Mouse (Mus musculus) layer of hippocampus, adult 2 months (tissue): ENCODE measurements at regions not wholly inside any gene's neighbourhood (a gene's known extent, or its start where the extent isn't known, plus 50 kb on each side); places are given as distances from the start of the nearest gene placed in this dataset.

Experiments used
- DNase-seq, 2 experiments: peaks; one replicate each; pipeline ENCODE4 v3.0.0; 2022; ENCODE audit warnings: low spot score in 2 of 2
- H3K27ac ChIP-seq: fragments of 200-600 bp; 2 replicates; pipeline ENCODE4 v1.8.1; 2022
- H3K4me3 ChIP-seq: fragments of 200-600 bp; 2 replicates; pipeline ENCODE4 v1.8.1; 2022; ENCODE audit warnings: mild to moderate bottlenecking
- CTCF ChIP-seq: fragments of 200-600 bp; conservative IDR thresholded peaks from 2 replicates; pipeline ENCODE4 v1.8.1; 2022; ENCODE audit warnings: antibody characterized with exemption, mild to moderate bottlenecking, moderate library complexity

DNA sequence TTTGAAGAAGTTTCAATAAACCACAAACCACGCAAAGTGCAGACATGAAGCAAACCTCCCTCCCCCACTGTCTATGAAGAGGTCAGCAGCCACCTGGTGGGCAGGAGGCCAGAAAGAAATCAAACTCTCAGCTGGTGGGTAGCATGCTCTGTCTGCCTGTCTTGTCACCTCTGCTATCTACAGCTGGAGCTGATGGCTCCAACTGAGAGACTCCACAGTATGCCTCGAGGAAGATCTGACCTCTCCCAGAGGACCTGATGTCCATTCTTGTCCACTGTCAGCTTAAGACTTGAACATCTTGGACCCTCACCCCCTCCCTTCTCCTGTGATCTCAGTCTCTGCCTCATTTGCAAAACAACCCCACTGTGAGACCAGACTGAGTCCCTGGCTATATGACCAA is 585.0 kb upstream of the Cdh11 start:
- H3K27ac ChIP-seq, result no peak overlapping the region
- DNase-seq, result no peak
- H3K4me3 ChIP-seq, result no peak overlapping the region
- no peak for TF ChIP-seq CTCF

DNA sequence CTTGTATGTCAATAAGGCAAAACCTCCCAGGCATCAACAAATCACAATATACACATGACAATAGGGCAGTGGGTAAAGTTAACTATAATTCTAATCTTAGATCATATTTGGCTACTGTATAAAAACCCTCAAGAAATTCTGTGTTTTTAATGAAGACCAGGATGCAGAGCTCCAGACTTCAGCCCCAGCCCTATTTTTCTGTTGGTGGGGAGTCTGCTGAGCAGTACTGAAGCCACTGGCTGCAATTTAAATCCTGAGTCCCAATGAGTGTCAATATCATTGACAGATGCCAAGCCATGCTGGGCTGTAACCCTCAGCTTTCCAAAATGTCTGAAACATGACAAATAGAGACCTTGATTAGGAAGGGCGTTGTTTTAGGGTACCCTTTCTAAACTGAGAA is 587.6 kb upstream of the Cdh11 start:
- no peak for DNase-seq
- no peak overlapping the region for H3K4me3 ChIP-seq
- TF ChIP-seq CTCF, result no peak
- no peak overlapping the region for H3K27ac ChIP-seq

DNA sequence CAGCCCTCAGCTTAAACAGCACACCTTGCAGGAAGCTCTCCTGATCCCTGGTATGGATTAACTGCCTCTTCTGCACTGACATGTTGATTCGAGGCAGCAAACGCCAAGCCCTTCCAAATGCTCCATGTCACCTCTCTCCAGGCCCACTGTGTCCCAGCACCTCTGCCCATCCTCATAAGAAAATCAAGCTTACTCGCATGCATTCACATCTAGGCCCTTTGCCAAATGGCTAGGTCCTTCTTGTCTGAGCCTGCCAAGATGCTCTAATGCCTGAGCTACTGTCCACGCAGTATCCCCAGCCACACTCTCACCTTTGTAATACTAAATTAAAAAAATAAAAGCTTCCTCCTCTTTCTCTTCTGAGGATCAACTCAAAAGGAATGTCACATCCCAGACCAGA is 588.7 kb upstream of the Cdh11 start:
- TF ChIP-seq CTCF, result no peak
- no peak for DNase-seq
- no peak overlapping the region for H3K4me3 ChIP-seq

DNA sequence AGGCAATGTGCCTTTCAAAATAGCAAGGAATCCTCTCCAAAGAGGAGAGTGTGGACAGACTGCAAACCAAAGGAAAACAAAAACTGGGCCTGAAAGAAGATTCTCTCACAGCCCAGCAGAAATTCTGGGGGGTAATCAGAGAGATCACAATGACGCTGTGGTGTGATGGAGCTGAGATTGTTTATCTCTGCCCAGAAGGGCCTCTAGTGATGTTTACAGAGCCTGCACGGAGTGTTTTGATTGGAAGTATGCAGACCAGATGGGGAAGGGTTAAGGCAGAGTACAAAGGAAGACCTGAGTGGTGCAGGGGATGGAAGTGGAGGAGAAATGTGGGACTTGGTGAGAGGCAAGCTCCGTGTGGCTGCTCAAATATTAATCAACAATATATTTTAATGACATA is 593.1 kb upstream of the Cdh11 start:
- no peak for DNase-seq
- Histone ChIP-seq H3K4me3 (no peak overlapping the region), H3K27ac (no peak overlapping the region)
- no peak for TF ChIP-seq CTCF

More for the DNA sequence above, 588.7 kb upstream of the Cdh11 start:
- H3K27ac ChIP-seq, result no peak overlapping the region

DNA sequence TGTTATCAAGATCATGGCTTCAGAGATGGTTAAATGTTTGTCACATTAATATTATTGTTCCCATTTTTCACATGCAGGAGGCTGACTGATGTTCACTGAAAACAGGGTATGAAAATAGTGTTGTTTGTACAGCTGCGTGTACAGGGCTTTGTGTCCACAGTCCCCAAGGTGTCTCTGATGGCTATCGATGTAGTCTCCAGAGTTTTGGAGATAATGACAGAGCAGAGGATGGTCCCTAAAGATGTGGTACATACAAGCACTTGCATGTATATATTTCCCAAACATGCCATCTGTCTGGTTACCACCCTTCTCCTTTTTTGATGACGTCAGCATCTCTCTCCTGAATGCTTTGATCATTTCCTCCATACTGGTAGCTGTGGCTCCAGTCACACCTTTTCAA is 596.1 kb upstream of the Cdh11 start:
- DNase-seq, result no peak
- Histone ChIP-seq H3K4me3 (no peak overlapping the region), H3K27ac (no peak overlapping the region)
- TF ChIP-seq CTCF, result no peak

DNA sequence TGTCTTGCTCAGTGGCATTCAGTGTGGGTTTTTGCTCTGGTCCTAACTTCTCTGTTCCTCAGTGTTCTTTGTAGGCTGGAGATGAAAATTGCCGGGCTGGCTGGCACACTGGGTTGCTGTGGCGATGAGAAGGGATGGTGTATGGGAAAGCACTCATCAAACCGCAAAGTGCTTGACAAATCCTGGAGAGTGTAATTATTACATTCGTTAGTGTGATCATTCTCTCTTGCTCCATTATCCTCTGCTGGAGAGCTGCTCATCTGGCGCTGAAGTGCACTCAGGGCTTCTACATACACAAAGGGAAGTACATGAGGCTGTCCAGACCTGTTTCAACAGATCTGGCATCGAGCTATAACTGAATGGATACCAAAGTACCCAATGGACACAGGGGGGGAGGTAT is 605.9 kb upstream of the Cdh11 start:
- DNase-seq, result no peak
- Histone ChIP-seq H3K4me3 (no peak overlapping the region), H3K27ac (no peak overlapping the region)
- no peak for TF ChIP-seq CTCF

DNA sequence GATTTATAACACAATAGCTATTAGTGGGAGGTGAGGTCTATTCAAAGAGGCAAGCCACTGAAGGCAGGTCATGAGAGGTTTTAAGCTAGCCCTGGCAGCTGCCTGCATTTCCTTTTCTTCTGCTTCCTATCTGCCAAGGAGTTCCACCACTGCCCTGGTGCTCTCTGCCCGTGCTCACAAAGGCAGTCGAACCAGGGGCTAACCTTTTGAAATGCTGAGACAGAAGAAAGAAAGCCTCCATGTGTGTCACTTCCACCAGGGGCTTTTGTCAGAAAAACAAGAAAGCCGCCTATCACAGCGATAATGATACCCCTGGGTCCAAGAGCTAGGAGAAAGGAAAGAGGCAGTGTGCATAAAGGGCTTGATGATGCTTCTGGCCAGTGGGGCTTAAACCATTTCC is 609.9 kb upstream of the Cdh11 start:
- no peak for TF ChIP-seq CTCF
- Histone ChIP-seq H3K27ac (no peak overlapping the region), H3K4me3 (no peak overlapping the region)
- DNase-seq, result no peak

DNA sequence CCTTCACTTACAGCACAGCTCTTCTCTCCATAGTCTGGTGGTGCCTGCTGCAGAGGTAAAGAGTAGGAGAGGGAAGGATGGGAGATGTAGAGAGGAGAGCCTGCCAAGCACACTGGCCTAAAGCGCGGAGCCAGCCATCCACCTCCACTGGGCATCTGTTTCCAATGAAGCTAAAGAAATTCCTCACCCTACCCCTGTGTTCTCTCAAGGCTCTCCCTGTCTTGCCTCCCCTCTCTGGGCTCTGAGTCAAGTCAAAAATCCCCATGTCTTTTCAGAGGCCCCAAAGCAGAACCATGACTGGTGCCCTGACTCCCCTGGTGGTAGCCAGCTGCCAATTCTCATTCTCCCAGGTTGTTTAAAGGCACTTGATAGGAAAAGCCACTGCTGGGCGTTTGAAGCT is 612.7 kb upstream of the Cdh11 start:
- no peak; the same call in 1 of the 2 replicates for TF ChIP-seq CTCF
- peak overlapping the region; percentile 54; the same call in 1 of the 2 replicates for H3K27ac ChIP-seq
- no peak for DNase-seq
- H3K4me3 ChIP-seq, result no peak overlapping the region

DNA sequence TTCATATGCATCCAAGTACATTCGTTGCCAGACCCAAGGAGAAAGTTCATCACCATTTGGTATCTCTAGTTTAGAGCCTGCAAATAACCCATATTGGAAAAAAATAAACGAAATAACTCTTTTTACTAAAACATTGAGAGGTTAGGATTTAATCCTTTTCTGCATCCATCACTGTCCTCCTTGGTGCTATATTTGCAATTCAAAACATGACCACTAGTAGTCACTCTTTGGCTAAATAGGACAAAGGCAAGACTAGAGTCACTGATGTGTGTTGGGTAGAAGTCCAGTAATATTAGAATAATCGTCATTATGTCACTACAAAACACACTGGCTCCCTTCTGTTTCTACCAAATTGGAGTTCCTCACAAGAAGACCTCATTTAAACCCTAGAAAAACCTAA is 614.0 kb upstream of the Cdh11 start:
- peak; percentile 59 for TF ChIP-seq CTCF
- Histone ChIP-seq H3K4me3 (no peak overlapping the region), H3K27ac (peak overlapping the region; percentile 83)
- no peak for DNase-seq

DNA sequence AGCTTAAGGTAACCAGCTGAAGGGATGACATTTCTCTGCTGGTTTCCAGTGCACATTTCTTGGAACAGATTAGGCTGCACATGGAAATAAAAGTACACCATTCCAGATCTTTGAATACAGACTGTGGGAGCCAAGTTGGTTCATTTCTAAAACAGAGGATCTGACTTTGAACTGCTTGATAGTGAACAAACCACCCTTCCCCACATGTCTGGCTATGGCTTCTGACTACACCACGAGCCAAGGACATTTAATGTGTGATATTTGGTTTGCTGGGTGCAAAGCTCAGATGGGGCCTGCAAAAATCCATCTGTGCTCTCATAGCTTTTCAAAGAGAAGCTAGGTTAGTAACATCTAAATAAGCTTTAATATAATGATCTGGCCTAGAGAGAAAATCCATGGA is 614.7 kb upstream of the Cdh11 start:
- no peak for TF ChIP-seq CTCF
- H3K4me3 ChIP-seq, result no peak overlapping the region
- peak overlapping the region; percentile 83 for H3K27ac ChIP-seq
- peak; percentile 56 to 79 for DNase-seq

DNA sequence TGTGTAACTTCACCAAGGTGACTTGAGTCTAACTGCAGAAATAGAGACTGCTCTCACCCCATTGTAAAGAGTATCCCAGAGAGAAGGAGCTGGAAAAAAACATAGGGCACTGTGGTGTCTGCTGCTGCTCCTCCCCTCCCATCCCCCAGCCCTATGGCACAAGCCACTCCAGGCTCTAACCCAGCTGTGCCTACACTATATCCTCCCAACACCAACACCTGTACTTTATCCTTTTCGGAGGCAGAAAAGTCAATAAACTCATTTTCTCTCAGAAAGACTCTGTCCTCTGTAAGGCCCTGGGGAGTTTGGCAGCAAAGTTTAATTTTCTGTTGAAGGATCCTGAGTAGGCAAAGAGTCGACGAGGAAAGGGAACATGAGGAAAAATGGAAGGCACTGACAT is 617.3 kb upstream of the Cdh11 start:
- no peak overlapping the region for H3K4me3 ChIP-seq
- no peak overlapping the region for H3K27ac ChIP-seq
- DNase-seq, result no peak
- no peak for TF ChIP-seq CTCF

DNA sequence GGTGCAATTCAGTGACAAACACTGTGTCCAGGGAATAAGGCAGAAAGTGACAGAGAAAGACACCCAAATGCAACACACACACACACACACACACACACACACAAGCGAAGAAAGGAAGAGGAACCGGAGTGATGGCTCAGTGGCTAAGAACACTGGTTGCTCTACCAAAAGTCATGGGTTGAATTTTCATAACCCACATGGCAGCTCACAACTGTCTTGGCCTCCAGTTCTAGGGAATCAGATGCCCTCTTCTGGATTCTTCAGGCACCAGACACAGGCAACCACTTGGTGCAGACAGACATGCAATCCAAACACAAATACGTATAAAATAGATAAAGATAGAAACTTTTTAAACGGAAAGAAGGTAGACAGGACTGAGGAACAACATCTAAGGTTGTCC is 618.4 kb upstream of the Cdh11 start:
- H3K27ac ChIP-seq, result no peak overlapping the region
- peak; percentile 44 for TF ChIP-seq CTCF
- DNase-seq, result no peak
- H3K4me3 ChIP-seq, result no peak overlapping the region

DNA sequence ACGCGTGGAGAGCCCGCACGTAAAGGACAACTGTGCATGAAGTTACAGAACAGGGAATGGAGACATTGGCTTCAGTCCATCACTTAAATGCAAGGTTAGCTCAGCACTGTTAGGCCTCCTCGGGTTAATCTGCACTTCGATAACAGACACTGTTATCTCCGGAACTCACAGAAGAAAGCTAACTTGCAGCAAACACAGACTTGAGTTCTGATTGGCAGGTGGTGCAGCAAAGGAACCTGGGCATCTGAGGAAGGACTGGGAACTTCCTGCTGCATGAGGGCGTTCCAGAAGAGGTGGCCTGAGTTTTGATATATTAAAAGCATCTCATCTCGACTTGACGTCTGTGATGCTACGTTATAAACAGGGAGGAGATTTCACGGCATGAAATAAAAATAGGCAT is 620.3 kb upstream of the Cdh11 start:
- no peak overlapping the region for H3K4me3 ChIP-seq
- no peak for DNase-seq
- no peak overlapping the region for H3K27ac ChIP-seq
- TF ChIP-seq CTCF, result no peak

DNA sequence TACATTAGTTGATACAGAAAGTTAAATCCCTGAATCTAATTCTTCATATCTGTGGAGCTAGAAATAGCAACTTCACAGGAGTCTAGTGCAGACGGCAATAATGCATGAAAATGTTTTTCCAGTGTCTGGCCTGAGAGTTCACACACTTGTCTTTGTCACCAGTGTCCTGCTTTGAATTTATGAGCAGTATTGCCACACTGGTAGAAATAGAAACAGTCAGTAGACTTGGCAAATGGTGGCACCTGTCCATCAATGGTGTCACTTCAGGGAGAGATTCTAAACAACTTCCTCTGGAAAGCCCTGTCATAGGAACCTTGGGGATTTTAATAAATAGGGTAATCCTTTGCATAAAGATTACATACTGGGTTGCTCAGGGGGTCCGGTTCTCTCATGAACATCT is 621.5 kb upstream of the Cdh11 start:
- Histone ChIP-seq H3K27ac (no peak overlapping the region), H3K4me3 (no peak overlapping the region)
- no peak for TF ChIP-seq CTCF
- DNase-seq, result no peak

DNA sequence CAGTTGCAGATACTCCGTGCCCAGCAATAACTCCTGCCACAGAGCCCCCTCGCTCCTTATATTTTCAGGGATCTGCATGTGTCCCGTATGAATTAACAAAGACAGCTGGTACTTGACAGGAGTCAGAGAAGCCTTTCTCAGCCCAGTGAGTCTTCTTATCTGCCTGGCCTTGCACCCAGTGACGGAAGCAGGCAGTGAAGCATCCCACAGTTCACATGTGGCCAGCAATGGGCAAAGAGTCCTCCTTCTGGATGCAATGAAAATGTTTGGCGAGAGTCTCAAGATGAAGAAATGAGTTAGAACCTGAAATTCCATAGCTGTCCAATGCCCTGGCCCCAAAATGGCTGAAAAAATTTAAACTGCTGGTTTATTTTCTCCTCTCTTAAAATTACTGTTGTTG is 622.2 kb upstream of the Cdh11 start:
- H3K27ac ChIP-seq, result no peak overlapping the region
- no peak overlapping the region for H3K4me3 ChIP-seq
- TF ChIP-seq CTCF, result no peak
- DNase-seq, result no peak

DNA sequence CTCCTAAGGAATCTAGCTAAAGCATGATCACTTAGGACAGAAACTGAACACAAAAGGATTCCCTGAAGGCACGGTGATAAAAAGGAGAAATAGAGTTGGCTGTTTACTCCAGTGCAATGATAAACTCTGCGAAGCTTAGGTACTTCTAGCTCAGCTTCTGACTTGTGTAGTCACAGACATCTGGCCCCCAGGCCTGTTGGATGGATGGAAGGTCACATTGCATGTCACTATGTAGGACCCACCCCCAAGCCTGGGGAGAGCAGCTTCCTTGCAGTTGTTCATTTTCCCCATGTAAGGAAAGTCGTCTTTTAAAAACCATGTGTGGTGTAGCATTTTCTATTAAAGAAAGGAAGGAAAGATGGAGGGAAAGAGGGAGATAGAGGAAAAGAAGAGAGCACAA is 623.0 kb upstream of the Cdh11 start:
- TF ChIP-seq CTCF, result no peak
- H3K4me3 ChIP-seq, result no peak overlapping the region
- no peak overlapping the region for H3K27ac ChIP-seq
- no peak for DNase-seq
